Mouse (Mus musculus): ENCODE results near the gene Hsph1. TPM values are rescaled to one million over a fixed set of nuclear protein-coding genes. Genes with fewer than 3 reads are reported as not detected.

Gene Hsph1
- 22.1 and 23.5 TPM in 2 replicates for polyA plus RNA-seq (2014; fragmentation: Nextera tagmentation; extraction: Ambion mirVana)

- H3K4me1 ChIP-seq (ENCODE audit: control insufficient read depth in 2 of 2, insufficient read depth in 2 of 2, low read length in 2 of 2): peaks cover 2 to 15% of the 10 kb centered on the region in 2 experiments; a peak in 3 of 4 replicates
- peaks cover 19% of the 10 kb centered on the region for H3K36me3 ChIP-seq (ENCODE audit: control insufficient read depth, insufficient read depth, low read length)
- H3K27me3 ChIP-seq (ENCODE audit: control insufficient read depth, insufficient read depth, low read length): no peaks in the 10 kb centered on the region
- no peaks in the 10 kb centered on the region for H3K9me3 ChIP-seq (ENCODE audit: control insufficient read depth, low read length)
- H3K27ac ChIP-seq (replicated peaks in 1 of 2; ENCODE audit: control insufficient read depth in 1 of 2, insufficient read depth in 1 of 2, low read depth in 2 of 2, low read length in 2 of 2): peak within 1 kb of the TSS; percentile 40 to 77
- under 1% methylated on average over 60 of the region's 60 CpGs for WGBS
- peak within 1 kb of the TSS; percentile 76 for H3K9ac ChIP-seq (ENCODE audit: low read length)
- peak within 1 kb of the TSS; percentile 84 for H3K4me2 ChIP-seq (ENCODE audit: low read length)
- ATAC-seq (ENCODE audit: insufficient number of reproducible peaks, insufficient read depth, low FRiP score, low read depth): peak; percentile 98
- peak within 1 kb of the TSS; percentile 70 to 78 for H3K4me3 ChIP-seq (ENCODE audit: control insufficient read depth in 1 of 2, insufficient read depth in 1 of 2, low read depth in 1 of 2, low read length in 2 of 2)
Observed at GRCm38 (mm10) chr5:149636075-149636920, at the start of gene Hsph1. Gene Hsph1, minus strand, starts transcription at chr5:149636376.

- no peak for ATAC-seq (ENCODE audit: insufficient number of reproducible peaks, insufficient read depth, low FRiP score, low read depth)
- Histone ChIP-seq H3K36me3 (ENCODE audit: control insufficient read depth, insufficient read depth, low read length) (no peaks in the 10 kb centered on the region), H3K9ac (ENCODE audit: low read length) (no peak overlapping the region), H3K4me1 (ENCODE audit: control insufficient read depth in 2 of 2, insufficient read depth in 2 of 2, low read length in 2 of 2) (peaks cover 4 to 7% of the 10 kb centered on the region in 2 experiments; a peak in 3 of 4 replicates), H3K9me3 (ENCODE audit: control insufficient read depth, low read length) (no peaks in the 10 kb centered on the region), H3K27ac (replicated peaks in 1 of 2; ENCODE audit: control insufficient read depth in 1 of 2, insufficient read depth in 1 of 2, low read depth in 2 of 2, low read length in 2 of 2) (no peak overlapping the region), H3K27me3 (ENCODE audit: control insufficient read depth, insufficient read depth, low read length) (peaks cover 3% of the 10 kb centered on the region; the same call in 1 of the 2 replicates), H3K4me3 (ENCODE audit: control insufficient read depth in 1 of 2, insufficient read depth in 1 of 2, low read depth in 1 of 2, low read length in 2 of 2) (no peak overlapping the region), H3K4me2 (ENCODE audit: low read length) (no peak overlapping the region)
- WGBS: 68% methylated on average over 5 of the region's 5 CpGs
Observed at GRCm38 (mm10) chr5:149680946-149681345, 44.8 kb upstream of the Hsph1 start.

GRCm38 (mm10) chr5:149679886-149680285 lies 43.7 kb upstream of the Hsph1 start:
- WGBS: 74% methylated on average over 7 of the region's 7 CpGs
- Histone ChIP-seq H3K9ac (ENCODE audit: low read length) (no peak overlapping the region), H3K27ac (replicated peaks in 1 of 2; ENCODE audit: control insufficient read depth in 1 of 2, insufficient read depth in 1 of 2, low read depth in 2 of 2, low read length in 2 of 2) (no peak overlapping the region), H3K9me3 (ENCODE audit: control insufficient read depth, low read length) (no peaks in the 10 kb centered on the region), H3K4me1 (ENCODE audit: control insufficient read depth in 2 of 2, insufficient read depth in 2 of 2, low read length in 2 of 2) (peaks cover 4 to 7% of the 10 kb centered on the region in 2 experiments; a peak in 3 of 4 replicates), H3K4me3 (ENCODE audit: control insufficient read depth in 1 of 2, insufficient read depth in 1 of 2, low read depth in 1 of 2, low read length in 2 of 2) (no peak overlapping the region), H3K36me3 (ENCODE audit: control insufficient read depth, insufficient read depth, low read length) (no peaks in the 10 kb centered on the region), H3K27me3 (ENCODE audit: control insufficient read depth, insufficient read depth, low read length) (peaks cover 3% of the 10 kb centered on the region; the same call in 1 of the 2 replicates), H3K4me2 (ENCODE audit: low read length) (no peak overlapping the region)
- ATAC-seq (ENCODE audit: insufficient number of reproducible peaks, insufficient read depth, low FRiP score, low read depth): no peak

GRCm38 (mm10) chr5:149679362-149679761 lies 43.2 kb upstream of the Hsph1 start:
- H3K27me3 ChIP-seq (ENCODE audit: control insufficient read depth, insufficient read depth, low read length): peaks cover 3% of the 10 kb centered on the region; the same call in 1 of the 2 replicates
- peak overlapping the region; percentile 98 for H3K4me2 ChIP-seq (ENCODE audit: low read length)
- no peak overlapping the region; the same call in 1 of the 2 replicates for H3K9ac ChIP-seq (ENCODE audit: low read length)
- peaks cover 4 to 7% of the 10 kb centered on the region in 2 experiments; a peak in 3 of 4 replicates for H3K4me1 ChIP-seq (ENCODE audit: control insufficient read depth in 2 of 2, insufficient read depth in 2 of 2, low read length in 2 of 2)
- no peak overlapping the region for H3K27ac ChIP-seq (replicated peaks in 1 of 2; ENCODE audit: control insufficient read depth in 1 of 2, insufficient read depth in 1 of 2, low read depth in 2 of 2, low read length in 2 of 2)
- ATAC-seq (ENCODE audit: insufficient number of reproducible peaks, insufficient read depth, low FRiP score, low read depth): no peak
- H3K36me3 ChIP-seq (ENCODE audit: control insufficient read depth, insufficient read depth, low read length): no peaks in the 10 kb centered on the region
- H3K9me3 ChIP-seq (ENCODE audit: control insufficient read depth, low read length): no peaks in the 10 kb centered on the region
- peak overlapping the region; percentile 17 to 80; a peak in 3 of 4 replicates for H3K4me3 ChIP-seq (ENCODE audit: control insufficient read depth in 1 of 2, insufficient read depth in 1 of 2, low read depth in 1 of 2, low read length in 2 of 2)
- WGBS: 16% methylated on average over 12 of the region's 12 CpGs

- H3K9ac ChIP-seq (ENCODE audit: low read length): peak overlapping the region; percentile 84
- no peaks in the 10 kb centered on the region for H3K36me3 ChIP-seq (ENCODE audit: control insufficient read depth, insufficient read depth, low read length)
- no peak overlapping the region for H3K27ac ChIP-seq (replicated peaks in 1 of 2; ENCODE audit: control insufficient read depth in 1 of 2, insufficient read depth in 1 of 2, low read depth in 2 of 2, low read length in 2 of 2)
- ATAC-seq (ENCODE audit: insufficient number of reproducible peaks, insufficient read depth, low FRiP score, low read depth): no peak
- H3K9me3 ChIP-seq (ENCODE audit: control insufficient read depth, low read length): no peaks in the 10 kb centered on the region
- H3K4me3 ChIP-seq (ENCODE audit: control insufficient read depth in 1 of 2, insufficient read depth in 1 of 2, low read depth in 1 of 2, low read length in 2 of 2): peak overlapping the region; percentile 80 to 88
- H3K4me2 ChIP-seq (ENCODE audit: low read length): peak overlapping the region; percentile 98
- 2% methylated on average over 15 of the region's 15 CpGs for WGBS
- peaks cover 3% of the 10 kb centered on the region; the same call in 1 of the 2 replicates for H3K27me3 ChIP-seq (ENCODE audit: control insufficient read depth, insufficient read depth, low read length)
- H3K4me1 ChIP-seq (ENCODE audit: control insufficient read depth in 2 of 2, insufficient read depth in 2 of 2, low read length in 2 of 2): peaks cover 4 to 7% of the 10 kb centered on the region in 2 experiments; a peak in 3 of 4 replicates
Observed at GRCm38 (mm10) chr5:149678990-149679348, 42.8 kb upstream of the Hsph1 start.

GRCm38 (mm10) chr5:149678100-149678989 lies 42.2 kb upstream of the Hsph1 start, which contains the start of gene B3glct:
Gene B3glct, plus strand, starts transcription at chr5:149678230.
- Histone ChIP-seq H3K27ac (replicated peaks in 1 of 2; ENCODE audit: control insufficient read depth in 1 of 2, insufficient read depth in 1 of 2, low read depth in 2 of 2, low read length in 2 of 2) (peak within 1 kb of the TSS; percentile 72 to 75), H3K4me3 (ENCODE audit: control insufficient read depth in 1 of 2, insufficient read depth in 1 of 2, low read depth in 1 of 2, low read length in 2 of 2) (peak within 1 kb of the TSS; percentile 80 to 88), H3K9ac (ENCODE audit: low read length) (peak within 1 kb of the TSS; percentile 84), H3K4me2 (ENCODE audit: low read length) (peak within 1 kb of the TSS; percentile 98), H3K4me1 (ENCODE audit: control insufficient read depth in 2 of 2, insufficient read depth in 2 of 2, low read length in 2 of 2) (peaks cover 4 to 7% of the 10 kb centered on the region in 2 experiments; a peak in 3 of 4 replicates), H3K36me3 (ENCODE audit: control insufficient read depth, insufficient read depth, low read length) (no peaks in the 10 kb centered on the region), H3K9me3 (ENCODE audit: control insufficient read depth, low read length) (no peaks in the 10 kb centered on the region), H3K27me3 (ENCODE audit: control insufficient read depth, insufficient read depth, low read length) (peaks cover 3% of the 10 kb centered on the region; the same call in 1 of the 2 replicates)
- ATAC-seq (ENCODE audit: insufficient number of reproducible peaks, insufficient read depth, low FRiP score, low read depth): peak; percentile 92
- under 1% methylated on average over 57 of the region's 106 CpGs for WGBS

- ATAC-seq (ENCODE audit: insufficient number of reproducible peaks, insufficient read depth, low FRiP score, low read depth): no peak
- WGBS: 90% methylated on average over 3 of the region's 3 CpGs
Observed at GRCm38 (mm10) chr5:149677196-149677595, 41.0 kb upstream of the Hsph1 start.

More at GRCm38 (mm10) chr5:149677196-149677595, 41.0 kb upstream of the Hsph1 start:
- peaks cover 3% of the 10 kb centered on the region; the same call in 1 of the 2 replicates for H3K27me3 ChIP-seq (ENCODE audit: control insufficient read depth, insufficient read depth, low read length)
- H3K4me2 ChIP-seq (ENCODE audit: low read length): no peak overlapping the region
- H3K4me1 ChIP-seq (ENCODE audit: control insufficient read depth in 2 of 2, insufficient read depth in 2 of 2, low read length in 2 of 2): peaks cover 4 to 7% of the 10 kb centered on the region in 2 experiments; a peak in 3 of 4 replicates
- no peak overlapping the region for H3K4me3 ChIP-seq (ENCODE audit: control insufficient read depth in 1 of 2, insufficient read depth in 1 of 2, low read depth in 1 of 2, low read length in 2 of 2)
- H3K36me3 ChIP-seq (ENCODE audit: control insufficient read depth, insufficient read depth, low read length): no peaks in the 10 kb centered on the region
- H3K9ac ChIP-seq (ENCODE audit: low read length): no peak overlapping the region
- H3K9me3 ChIP-seq (ENCODE audit: control insufficient read depth, low read length): no peaks in the 10 kb centered on the region
- H3K27ac ChIP-seq (replicated peaks in 1 of 2; ENCODE audit: control insufficient read depth in 1 of 2, insufficient read depth in 1 of 2, low read depth in 2 of 2, low read length in 2 of 2): no peak overlapping the region

Measured in heart, embryonic 14.5 days (tissue).